Mouse (Mus musculus): ENCODE measurements around the gene Gm17606. TPM values are rescaled to one million over a fixed set of nuclear protein-coding genes. Genes with fewer than 3 reads are reported as not detected.
A peak's percentile ranks its signal among the peaks of the same experiment; 100 is the strongest.

The Gm17606 gene
- polyA plus RNA-seq, 1 experiment from 2014 or later, result not detected

- H3K4me1 ChIP-seq (ENCODE audit: insufficient read depth, low read length), result peaks cover 15% of the 10 kb centered on the region
- no peak overlapping the region for H3K4me3 ChIP-seq (ENCODE audit: low read length)
- H3K27ac ChIP-seq (ENCODE audit: low read length), result no peak overlapping the region
- ATAC-seq (ENCODE audit: low FRiP score, low TSS enrichment), result no peak
- no peaks in the 10 kb centered on the region for H3K27me3 ChIP-seq (ENCODE audit: insufficient read depth, low read length)
- H3K36me3 ChIP-seq (ENCODE audit: insufficient read depth, low read length), result peaks cover 36% of the 10 kb centered on the region
- no peaks in the 10 kb centered on the region for H3K9me3 ChIP-seq (ENCODE audit: low read length)
- H3K4me2 ChIP-seq (replicated peaks; ENCODE audit: low read depth, low read length), result no peak overlapping the region
- H3K9ac ChIP-seq (replicated peaks; ENCODE audit: low read length), result no peak overlapping the region
- 57% methylated on average over 8 of the region's 8 CpGs for WGBS
Measured at GRCm38 (mm10) chr14:54636954-54637353, 3.8 kb upstream of the Gm17606 start.

DNA sequence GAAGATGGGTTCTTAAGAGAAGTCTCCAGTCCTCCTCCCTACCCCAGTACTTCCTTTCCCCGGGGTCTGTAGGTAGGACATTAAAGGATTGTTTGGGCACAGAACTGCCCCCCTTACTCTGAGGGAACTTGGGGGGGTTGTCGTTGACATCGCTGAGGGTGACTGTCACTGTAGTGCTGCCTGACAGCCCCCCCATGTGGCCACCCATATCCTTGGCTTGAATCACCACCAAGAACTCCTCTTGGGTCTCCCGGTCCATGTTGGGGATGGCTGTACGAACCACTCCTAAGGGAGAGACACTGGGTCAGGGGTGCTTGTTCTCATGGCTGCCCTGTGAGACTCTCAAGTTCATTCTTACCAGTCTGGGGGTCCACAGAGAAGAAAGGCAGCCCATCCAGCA, 2.5 kb upstream of the Gm17606 start:
- ATAC-seq (ENCODE audit: low FRiP score, low TSS enrichment), result no peak
- Histone ChIP-seq H3K27ac (ENCODE audit: low read length) (no peak overlapping the region), H3K4me3 (ENCODE audit: low read length) (no peak overlapping the region), H3K4me1 (ENCODE audit: insufficient read depth, low read length) (peaks cover 15% of the 10 kb centered on the region), H3K9me3 (ENCODE audit: low read length) (no peaks in the 10 kb centered on the region), H3K9ac (replicated peaks; ENCODE audit: low read length) (no peak overlapping the region), H3K4me2 (replicated peaks; ENCODE audit: low read depth, low read length) (no peak overlapping the region), H3K36me3 (ENCODE audit: insufficient read depth, low read length) (peaks cover 38% of the 10 kb centered on the region), H3K27me3 (ENCODE audit: insufficient read depth, low read length) (no peaks in the 10 kb centered on the region)
- 80% methylated on average over 5 of the region's 5 CpGs for WGBS

DNA sequence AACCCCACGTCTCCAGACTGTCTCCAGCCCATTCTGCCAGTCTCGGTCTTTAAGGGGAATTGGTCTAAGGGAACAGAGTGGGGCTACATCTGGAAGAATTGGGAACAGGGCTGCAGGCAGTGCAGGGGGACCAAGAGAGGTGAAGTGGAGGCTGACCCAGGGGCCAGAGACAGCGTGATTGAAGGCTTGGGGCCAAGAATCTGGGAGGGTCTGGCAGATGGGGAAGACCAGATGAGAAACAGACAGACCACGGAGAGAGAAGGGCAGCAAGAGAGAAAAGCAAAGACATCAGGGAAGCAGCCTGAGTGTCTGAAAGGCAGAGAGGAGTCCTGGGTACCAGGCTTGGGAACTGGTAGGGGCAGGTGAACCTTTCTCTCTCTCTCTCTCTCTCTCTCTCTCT, 631 bp upstream of the Gm17606 start:
- Histone ChIP-seq H3K27ac (ENCODE audit: low read length) (no peak overlapping the region), H3K4me3 (ENCODE audit: low read length) (peak overlapping the region; percentile 60; the same call in 1 of the 2 replicates), H3K36me3 (ENCODE audit: insufficient read depth, low read length) (peaks cover 47% of the 10 kb centered on the region), H3K4me2 (replicated peaks; ENCODE audit: low read depth, low read length) (peak overlapping the region; percentile 94), H3K9ac (replicated peaks; ENCODE audit: low read length) (peak overlapping the region; percentile 68; the same call in 1 of the 2 replicates), H3K4me1 (ENCODE audit: insufficient read depth, low read length) (peaks cover 15% of the 10 kb centered on the region), H3K9me3 (ENCODE audit: low read length) (no peaks in the 10 kb centered on the region), H3K27me3 (ENCODE audit: insufficient read depth, low read length) (no peaks in the 10 kb centered on the region)
- ATAC-seq (ENCODE audit: low FRiP score, low TSS enrichment), result no peak
- WGBS, result 14% methylated on average over 4 of the region's 4 CpGs

DNA sequence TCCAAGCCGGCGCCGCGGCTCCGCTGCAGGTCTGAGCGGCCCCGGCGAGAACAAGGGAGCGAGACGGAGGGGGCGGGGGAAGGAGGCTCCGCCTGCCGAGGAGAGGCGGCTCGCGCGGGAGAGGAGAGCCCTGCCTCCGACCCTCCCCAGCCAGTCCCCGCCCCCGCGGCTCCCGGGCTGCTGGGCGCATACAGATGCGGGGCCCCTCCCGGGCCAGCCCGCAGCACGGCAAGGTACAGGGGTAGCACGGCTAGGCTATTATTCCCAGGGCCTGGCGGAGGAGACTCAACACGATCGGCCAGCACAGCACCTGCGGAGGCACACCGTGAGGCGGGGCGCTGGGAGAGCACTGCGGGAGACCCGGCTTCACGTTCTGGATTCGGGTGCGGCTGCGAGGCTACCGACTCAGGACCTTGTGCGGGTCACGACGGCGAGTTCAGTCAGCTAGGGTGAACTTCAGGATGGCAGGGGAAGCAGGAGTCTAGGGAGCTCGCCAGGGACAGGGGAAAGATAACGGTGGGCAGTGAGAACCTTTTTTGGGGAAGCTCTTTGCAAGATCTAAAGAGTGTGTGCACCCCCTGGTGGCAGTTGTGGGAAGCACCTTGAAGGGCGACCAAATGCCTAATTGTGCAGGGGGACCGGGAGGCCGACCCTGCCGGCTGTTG, 685 bp downstream of the Gm17606 start, which contains the start of gene Cdh24:
Gene Cdh24 (minus strand): TSS at position 60 of the 665 bp plus-strand sequence.
- Histone ChIP-seq H3K4me1 (ENCODE audit: insufficient read depth, low read length) (peaks cover 15% of the 10 kb centered on the region), H3K4me3 (ENCODE audit: low read length) (peak within 1 kb of the TSS; percentile 60), H3K27ac (ENCODE audit: low read length) (peak within 1 kb of the TSS; percentile 78), H3K4me2 (replicated peaks; ENCODE audit: low read depth, low read length) (peak within 1 kb of the TSS; percentile 94), H3K9me3 (ENCODE audit: low read length) (no peaks in the 10 kb centered on the region), H3K9ac (replicated peaks; ENCODE audit: low read length) (peak within 1 kb of the TSS; percentile 68), H3K27me3 (ENCODE audit: insufficient read depth, low read length) (no peaks in the 10 kb centered on the region), H3K36me3 (ENCODE audit: insufficient read depth, low read length) (peaks cover 53% of the 10 kb centered on the region)
- WGBS, result under 1% methylated on average over 37 of the region's 52 CpGs
- ATAC-seq (ENCODE audit: low FRiP score, low TSS enrichment), result peak; percentile 94

DNA sequence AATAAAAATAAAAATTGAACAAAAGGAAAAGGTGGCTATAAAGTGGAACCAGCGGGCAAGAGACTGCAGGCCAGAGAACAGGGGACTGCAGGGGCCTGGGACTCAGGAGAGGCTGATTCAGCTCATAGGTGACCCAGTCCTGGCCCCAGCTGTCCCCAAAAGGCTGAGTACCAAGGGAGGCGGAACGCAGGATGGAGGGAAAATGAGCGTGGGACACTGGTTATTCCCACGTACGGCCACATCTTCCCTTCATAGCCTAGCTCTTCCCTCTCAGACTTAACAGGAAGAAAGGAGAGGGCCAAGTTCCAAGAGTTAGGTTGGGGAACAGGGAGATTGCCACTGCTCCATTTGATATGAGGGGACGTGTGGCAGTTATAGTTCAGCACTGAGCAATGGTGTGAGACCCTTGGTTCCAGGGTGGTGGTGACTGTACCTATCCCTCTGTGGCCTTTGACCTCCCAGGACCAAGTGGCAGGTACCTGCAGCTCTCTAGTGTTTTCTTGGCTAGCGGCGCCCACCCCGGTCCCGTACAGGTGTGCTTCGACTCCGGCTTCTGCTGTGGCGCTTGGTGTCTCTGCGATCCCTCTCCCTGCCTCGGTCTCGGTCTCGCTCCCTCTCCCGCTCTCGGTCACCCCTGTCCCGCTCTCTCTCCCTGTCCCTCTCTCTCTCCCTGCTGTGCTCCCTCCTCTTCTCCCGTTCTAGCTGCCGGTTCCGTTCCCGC, 1.6 kb downstream of the Gm17606 start:
- Histone ChIP-seq H3K27me3 (ENCODE audit: insufficient read depth, low read length) (no peaks in the 10 kb centered on the region), H3K9me3 (ENCODE audit: low read length) (no peaks in the 10 kb centered on the region), H3K36me3 (ENCODE audit: insufficient read depth, low read length) (peaks cover 55% of the 10 kb centered on the region), H3K27ac (ENCODE audit: low read length) (no peak overlapping the region), H3K9ac (replicated peaks; ENCODE audit: low read length) (no peak overlapping the region), H3K4me1 (ENCODE audit: insufficient read depth, low read length) (peaks cover 15% of the 10 kb centered on the region), H3K4me3 (ENCODE audit: low read length) (no peak overlapping the region), H3K4me2 (replicated peaks; ENCODE audit: low read depth, low read length) (no peak overlapping the region)
- no peak for ATAC-seq (ENCODE audit: low FRiP score, low TSS enrichment)
- 79% methylated on average over 25 of the region's 25 CpGs for WGBS

GRCm38 (mm10) chr14:54643011-54643410, 2.3 kb downstream of the Gm17606 start:
- H3K4me3 ChIP-seq (ENCODE audit: low read length), result no peak overlapping the region
- H3K9me3 ChIP-seq (ENCODE audit: low read length), result no peaks in the 10 kb centered on the region
- 85% methylated on average over 2 of the region's 2 CpGs for WGBS
- no peak for ATAC-seq (ENCODE audit: low FRiP score, low TSS enrichment)
- H3K27me3 ChIP-seq (ENCODE audit: insufficient read depth, low read length), result no peaks in the 10 kb centered on the region
- H3K36me3 ChIP-seq (ENCODE audit: insufficient read depth, low read length), result peaks cover 61% of the 10 kb centered on the region
- no peak overlapping the region for H3K9ac ChIP-seq (replicated peaks; ENCODE audit: low read length)
- H3K27ac ChIP-seq (ENCODE audit: low read length), result no peak overlapping the region
- H3K4me1 ChIP-seq (ENCODE audit: insufficient read depth, low read length), result peaks cover 15% of the 10 kb centered on the region
- no peak overlapping the region for H3K4me2 ChIP-seq (replicated peaks; ENCODE audit: low read depth, low read length)

DNA sequence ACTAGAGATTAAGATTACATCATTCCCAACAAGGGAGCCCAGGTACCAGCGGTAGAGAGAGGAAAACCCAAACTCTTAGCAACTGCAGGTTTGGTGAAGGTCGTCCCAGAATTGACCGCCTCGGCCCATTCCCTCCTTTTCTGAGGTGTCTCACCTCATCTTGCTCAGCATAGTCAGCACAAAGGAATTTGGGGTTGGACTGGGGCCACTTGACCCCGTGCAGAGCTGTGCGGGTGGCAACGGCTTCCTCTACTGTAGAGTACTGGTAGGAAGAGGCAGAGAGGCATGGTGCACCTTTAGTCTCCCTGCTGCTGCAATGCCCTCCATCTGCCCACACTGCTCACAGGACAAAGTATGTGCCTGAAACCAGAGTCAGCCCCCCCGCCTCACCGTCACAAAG, 3.5 kb downstream of the Gm17606 start:
- H3K36me3 ChIP-seq (ENCODE audit: insufficient read depth, low read length), result peaks cover 68% of the 10 kb centered on the region
- peaks cover 17% of the 10 kb centered on the region for H3K4me1 ChIP-seq (ENCODE audit: insufficient read depth, low read length)
- no peaks in the 10 kb centered on the region for H3K9me3 ChIP-seq (ENCODE audit: low read length)
- WGBS, result 87% methylated on average over 9 of the region's 9 CpGs
- no peak overlapping the region for H3K4me3 ChIP-seq (ENCODE audit: low read length)
- no peak overlapping the region for H3K27ac ChIP-seq (ENCODE audit: low read length)
- no peak overlapping the region for H3K4me2 ChIP-seq (replicated peaks; ENCODE audit: low read depth, low read length)
- no peaks in the 10 kb centered on the region for H3K27me3 ChIP-seq (ENCODE audit: insufficient read depth, low read length)
- no peak overlapping the region for H3K9ac ChIP-seq (replicated peaks; ENCODE audit: low read length)
- no peak for ATAC-seq (ENCODE audit: low FRiP score, low TSS enrichment)

DNA sequence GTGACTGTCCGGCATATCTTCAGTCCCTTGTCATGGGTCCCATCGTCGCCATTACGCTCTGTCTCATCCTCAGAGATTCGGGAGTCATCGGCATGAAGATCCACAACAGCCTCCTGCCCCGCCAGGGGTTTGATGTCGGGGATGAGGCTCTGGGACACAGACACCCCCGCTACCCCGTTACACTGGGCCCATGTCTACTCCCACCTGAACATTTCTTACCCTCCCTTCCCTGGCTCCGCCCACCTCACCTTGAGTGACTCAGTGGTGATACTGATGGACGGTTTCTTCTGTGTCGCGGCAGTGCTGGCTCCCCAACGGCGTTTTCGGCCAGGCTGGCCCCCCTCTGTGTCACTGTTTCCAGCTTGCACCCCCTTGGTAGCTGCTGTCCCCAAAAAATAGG, 5.7 kb downstream of the Gm17606 start:
- H3K36me3 ChIP-seq (ENCODE audit: insufficient read depth, low read length), result peaks cover 87% of the 10 kb centered on the region
- H3K4me1 ChIP-seq (ENCODE audit: insufficient read depth, low read length), result peaks cover 14% of the 10 kb centered on the region; the same call in 1 of the 2 replicates
- no peak overlapping the region for H3K27ac ChIP-seq (ENCODE audit: low read length)
- H3K9me3 ChIP-seq (ENCODE audit: low read length), result no peaks in the 10 kb centered on the region
- no peak overlapping the region for H3K4me2 ChIP-seq (replicated peaks; ENCODE audit: low read depth, low read length)
- WGBS, result 96% methylated on average over 17 of the region's 17 CpGs
- H3K9ac ChIP-seq (replicated peaks; ENCODE audit: low read length), result no peak overlapping the region
- no peaks in the 10 kb centered on the region for H3K27me3 ChIP-seq (ENCODE audit: insufficient read depth, low read length)
- no peak for ATAC-seq (ENCODE audit: low FRiP score, low TSS enrichment)
- no peak overlapping the region for H3K4me3 ChIP-seq (ENCODE audit: low read length)

GRCm38 (mm10) chr14:54646898-54647636, 6.3 kb downstream of the Gm17606 start:
- Histone ChIP-seq H3K9ac (replicated peaks; ENCODE audit: low read length) (no peak overlapping the region), H3K4me3 (ENCODE audit: low read length) (no peak overlapping the region), H3K4me1 (ENCODE audit: insufficient read depth, low read length) (peaks cover 21% of the 10 kb centered on the region), H3K9me3 (ENCODE audit: low read length) (no peaks in the 10 kb centered on the region), H3K36me3 (ENCODE audit: insufficient read depth, low read length) (peaks cover 92% of the 10 kb centered on the region), H3K27ac (ENCODE audit: low read length) (no peak overlapping the region), H3K27me3 (ENCODE audit: insufficient read depth, low read length) (no peaks in the 10 kb centered on the region), H3K4me2 (replicated peaks; ENCODE audit: low read depth, low read length) (no peak overlapping the region)
- ATAC-seq (ENCODE audit: low FRiP score, low TSS enrichment), result no peak
- WGBS, result 90% methylated on average over 8 of the region's 8 CpGs
